Mouse (Mus musculus) T-helper 2 cell (primary cell): ENCODE results near the gene Tor1a.
"Not testable (repeated sequence)": the region's sequence is repeated elsewhere in the genome, so short reads cannot be mapped to it uniquely, and the experiment has no call there.

Source experiments
- in situ Hi-C: fragments of 300-600 bp; cut with MboI, MseI; formaldehyde crosslinking; loops from one replicate; pipeline ENCODE4 v1.15.1; 2025; ENCODE audit warnings: high pct_unique_total_duplicates

Tor1a gene

GRCm38 (mm10) chr2:30954797-30955196 is 12.9 kb downstream of the Tor1a start:
- in situ Hi-C loops: no loop called here

GRCm38 (mm10) chr2:30952824-30953490 is 14.8 kb downstream of the Tor1a start, which contains the start of gene Tor1b:
Gene Tor1b, plus strand, starts transcription at chr2:30952959.
- in situ Hi-C loops: no loop called here

- in situ Hi-C loops: no loop called here
Measured at GRCm38 (mm10) chr2:30952457-30952823, 15.3 kb downstream of the Tor1a start.

- in situ Hi-C loops: no loop called here
Measured at GRCm38 (mm10) chr2:30942603-30943011, 25.1 kb downstream of the Tor1a start.

GRCm38 (mm10) chr2:30942116-30942515 is 25.6 kb downstream of the Tor1a start:
- in situ Hi-C loops: not testable (repeated sequence)

- in situ Hi-C loops: no loop called here
Measured at GRCm38 (mm10) chr2:30941586-30941985, 26.1 kb downstream of the Tor1a start.

GRCm38 (mm10) chr2:30938574-30938991 is 29.1 kb downstream of the Tor1a start:
- in situ Hi-C loops: loop anchor here (5.0 kb wide), 1 partner anchor 111 kb away; no protein-coding TSS in a partner anchor

- in situ Hi-C loops: loop anchor here (5.0 kb wide), 1 partner anchor 110 kb away; no protein-coding TSS in a partner anchor
Measured at GRCm38 (mm10) chr2:30937731-30938130, 30.0 kb downstream of the Tor1a start.

GRCm38 (mm10) chr2:30936808-30937207 is 30.9 kb downstream of the Tor1a start:
- in situ Hi-C loops: loop anchor here (5.0 kb wide), 1 partner anchor 110 kb away; no protein-coding TSS in a partner anchor

GRCm38 (mm10) chr2:30933917-30934450 is 33.7 kb downstream of the Tor1a start:
- in situ Hi-C loops: loop anchor here (5.0 kb wide), 1 partner anchor 42 kb away; no protein-coding TSS in a partner anchor

GRCm38 (mm10) chr2:30933032-30933431 is 34.7 kb downstream of the Tor1a start:
- in situ Hi-C loops: loop anchor here (5.0 kb wide), 1 partner anchor 41 kb away; no protein-coding TSS in a partner anchor

GRCm38 (mm10) chr2:30931922-30932321 is 35.8 kb downstream of the Tor1a start:
- in situ Hi-C loops: loop anchor here (5.0 kb wide), 1 partner anchor 40 kb away; no protein-coding TSS in a partner anchor

- in situ Hi-C loops: loop anchor here (5.0 kb wide), 1 partner anchor 39 kb away; no protein-coding TSS in a partner anchor
Measured at GRCm38 (mm10) chr2:30930846-30931245, 36.9 kb downstream of the Tor1a start.

- in situ Hi-C loops: loop anchor here (5.0 kb wide), 1 partner anchor 37 kb away; no protein-coding TSS in a partner anchor
Measured at GRCm38 (mm10) chr2:30929483-30930045, 38.2 kb downstream of the Tor1a start, which contains the start of gene Ptges. Gene Ptges, minus strand, starts transcription at chr2:30929863.

GRCm38 (mm10) chr2:30928893-30929482 is 38.7 kb downstream of the Tor1a start:
- in situ Hi-C loops: no loop called here

GRCm38 (mm10) chr2:30927844-30928628 is 39.7 kb downstream of the Tor1a start:
- in situ Hi-C loops: no loop called here

GRCm38 (mm10) chr2:30927151-30927781 is 40.5 kb downstream of the Tor1a start:
- in situ Hi-C loops: no loop called here

- in situ Hi-C loops: no loop called here
Measured at GRCm38 (mm10) chr2:30926381-30926780, 41.4 kb downstream of the Tor1a start.

- in situ Hi-C loops: no loop called here
Measured at GRCm38 (mm10) chr2:30925181-30925580, 42.6 kb downstream of the Tor1a start.

GRCm38 (mm10) chr2:30923099-30923498 is 44.6 kb downstream of the Tor1a start:
- in situ Hi-C loops: no loop called here

- in situ Hi-C loops: no loop called here
Measured at GRCm38 (mm10) chr2:30920216-30920615, 47.5 kb downstream of the Tor1a start.
